Mouse (Mus musculus): ENCODE measurements around the gene Psmd1. TPM values are rescaled to one million over a fixed set of nuclear protein-coding genes. Genes with fewer than 3 reads are reported as not detected.

Gene Psmd1
- polyA plus RNA-seq, 1 experiment from 2014 or later: 181 TPM

DNA sequence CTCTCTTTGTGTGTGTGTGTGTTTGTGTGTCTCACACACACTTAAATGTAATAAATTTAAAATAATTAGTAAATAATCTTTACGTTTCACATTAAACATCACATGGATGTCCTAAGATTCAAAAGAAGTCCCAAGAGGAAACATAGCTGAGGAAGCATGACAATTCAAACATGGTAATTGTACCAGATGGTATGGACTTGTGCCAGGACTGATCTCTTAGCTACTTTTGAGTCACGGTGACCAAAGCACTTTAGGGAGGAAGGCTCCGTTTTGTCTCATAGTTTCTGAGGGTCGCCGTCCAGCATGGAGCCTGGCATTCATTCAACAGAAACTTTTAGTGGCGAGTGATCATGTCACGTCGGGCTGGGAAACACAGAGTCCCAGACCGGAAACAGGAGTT, 84.0 kb downstream of the Psmd1 start:
- no peaks in the 10 kb centered on the region for H3K4me1 ChIP-seq (replicated peaks)
- peaks cover 3% of the 10 kb centered on the region; the same call in 1 of the 2 replicates for H3K36me3 ChIP-seq
- H3K9ac ChIP-seq: no peak overlapping the region
- no peak overlapping the region for H3K4me3 ChIP-seq
- no peak overlapping the region for H3K4me2 ChIP-seq
- H3K9me3 ChIP-seq: no peaks in the 10 kb centered on the region
- no peaks in the 10 kb centered on the region for H3K27me3 ChIP-seq
- WGBS: 72% methylated on average over 9 of the region's 9 CpGs
- H3K27ac ChIP-seq (replicated peaks): no peak overlapping the region
- no peak for ATAC-seq (ENCODE audit: low FRiP score, low read depth)

DNA sequence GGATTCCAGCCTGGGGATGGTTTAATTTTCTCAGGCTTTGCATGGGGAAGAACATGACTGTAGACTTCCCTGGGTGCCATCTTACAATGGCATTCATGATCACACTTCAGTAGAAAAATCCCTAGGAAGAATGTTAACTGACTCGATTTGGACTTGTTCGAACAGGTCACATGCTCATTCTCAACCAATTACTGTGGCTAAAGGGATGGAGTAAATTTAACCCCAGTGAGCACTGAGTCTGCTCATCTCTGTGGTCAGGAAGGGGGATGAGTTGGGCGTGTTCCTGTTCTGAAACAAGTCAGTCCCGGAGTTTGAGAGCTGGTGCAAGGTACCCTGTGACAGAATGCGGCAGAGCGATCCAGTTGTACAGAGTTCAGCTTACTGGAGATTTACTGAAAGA, 86.7 kb downstream of the Psmd1 start:
- H3K9ac ChIP-seq: no peak overlapping the region
- 87% methylated on average over 6 of the region's 6 CpGs for WGBS
- no peak for ATAC-seq (ENCODE audit: low FRiP score, low read depth)
- H3K4me3 ChIP-seq: no peak overlapping the region
- H3K4me1 ChIP-seq (replicated peaks): peaks cover 17% of the 10 kb centered on the region
- H3K36me3 ChIP-seq: no peaks in the 10 kb centered on the region
- H3K9me3 ChIP-seq: no peaks in the 10 kb centered on the region
- no peak overlapping the region for H3K27ac ChIP-seq (replicated peaks)
- H3K4me2 ChIP-seq: no peak overlapping the region
- no peaks in the 10 kb centered on the region for H3K27me3 ChIP-seq

DNA sequence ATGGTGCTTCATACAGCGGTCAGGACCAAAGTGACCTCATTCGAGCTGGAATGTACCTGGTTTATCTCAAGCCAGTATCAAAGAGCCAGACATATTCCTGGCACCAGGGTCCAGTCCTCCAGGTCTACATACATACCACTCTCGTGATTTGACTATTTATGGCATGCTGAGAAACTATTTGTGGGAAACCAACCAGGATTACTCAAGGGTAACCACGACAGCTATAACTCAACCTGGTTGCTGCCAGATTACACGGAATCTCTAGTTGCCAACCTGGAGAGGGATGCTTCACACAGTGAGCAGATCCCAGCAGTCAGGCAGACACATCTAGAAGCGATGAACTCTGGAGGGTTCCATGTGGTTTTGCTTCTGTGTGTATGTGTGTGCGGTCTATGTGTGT, 87.2 kb downstream of the Psmd1 start:
- H3K4me1 ChIP-seq (replicated peaks): peaks cover 21% of the 10 kb centered on the region
- no peaks in the 10 kb centered on the region for H3K36me3 ChIP-seq
- no peaks in the 10 kb centered on the region for H3K27me3 ChIP-seq
- H3K27ac ChIP-seq (replicated peaks): no peak overlapping the region
- WGBS: 88% methylated on average over 7 of the region's 7 CpGs
- no peak overlapping the region for H3K9ac ChIP-seq
- no peaks in the 10 kb centered on the region for H3K9me3 ChIP-seq
- no peak for ATAC-seq (ENCODE audit: low FRiP score, low read depth)
- no peak overlapping the region for H3K4me2 ChIP-seq
- no peak overlapping the region for H3K4me3 ChIP-seq

DNA sequence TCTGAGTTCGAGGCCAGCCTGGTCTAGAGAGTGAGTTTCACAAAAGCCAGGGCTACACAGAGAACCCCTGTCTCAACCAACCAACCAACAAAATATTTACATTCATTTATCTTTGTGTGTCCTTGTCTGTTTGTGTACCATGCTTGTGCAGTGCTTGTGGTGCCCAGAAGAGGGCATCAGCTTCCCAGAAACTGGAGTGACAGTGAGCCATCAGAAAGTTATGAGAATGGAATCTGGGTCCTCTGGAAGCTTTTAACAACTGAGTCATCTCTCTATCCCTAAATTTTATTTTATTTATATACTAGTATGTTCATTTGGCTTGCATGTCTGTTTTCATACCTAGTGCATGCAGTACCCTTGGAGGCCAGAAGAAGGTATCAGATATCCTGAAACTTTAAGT, 88.4 kb downstream of the Psmd1 start:
- Histone ChIP-seq H3K4me3 (no peak overlapping the region), H3K27ac (replicated peaks) (no peak overlapping the region), H3K4me1 (replicated peaks) (peaks cover 21% of the 10 kb centered on the region), H3K27me3 (no peaks in the 10 kb centered on the region), H3K36me3 (0 out of 2 replicates have a peak, but pooled peaks cover 3% of the 10 kb centered on the region), H3K9ac (no peak overlapping the region), H3K4me2 (no peak overlapping the region), H3K9me3 (no peaks in the 10 kb centered on the region)
- WGBS: 85% methylated on average over 1 of the region's 1 CpGs
- no peak for ATAC-seq (ENCODE audit: low FRiP score, low read depth)

DNA sequence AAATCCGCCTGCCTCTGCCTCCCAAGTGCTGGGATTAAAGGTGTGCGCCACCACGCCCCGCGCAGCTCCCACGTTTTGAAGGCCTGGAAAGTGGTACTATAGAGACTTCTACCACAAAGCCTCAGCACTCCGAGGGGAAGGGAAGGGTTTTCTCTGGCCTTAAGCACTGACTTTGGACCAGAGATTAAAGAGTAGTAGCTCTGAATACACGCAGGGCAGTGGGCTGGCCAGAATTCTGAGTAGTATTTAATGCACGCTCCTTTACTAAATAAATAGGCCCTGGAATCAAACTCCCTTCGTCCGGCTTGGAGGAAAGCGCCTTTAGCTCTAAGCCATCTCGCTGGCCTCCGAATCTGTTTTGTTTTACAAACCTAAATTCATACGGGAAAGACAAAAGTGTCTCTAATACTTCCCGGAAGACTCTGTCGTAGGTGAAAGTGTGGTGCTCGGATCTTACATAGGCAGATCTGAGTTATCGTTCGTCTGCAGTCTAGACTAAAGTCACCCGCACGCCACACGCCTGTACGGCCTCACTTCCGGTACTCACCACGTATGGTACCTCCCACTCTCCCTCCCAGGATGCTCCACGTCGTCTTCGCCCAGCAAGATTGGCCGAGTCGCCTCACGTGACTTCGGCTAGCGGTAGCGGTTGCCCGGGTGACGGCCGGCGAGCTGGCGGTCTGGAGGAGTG, 90.1 kb downstream of the Psmd1 start, which contains the start of gene Armc9:
Gene Armc9, plus strand, starts transcription at position 648 of the 691 bp plus-strand sequence.
- peak within 1 kb of the TSS; percentile 94 for H3K4me3 ChIP-seq
- H3K9me3 ChIP-seq: no peaks in the 10 kb centered on the region
- peak within 1 kb of the TSS; percentile 75 for H3K4me2 ChIP-seq
- ATAC-seq (ENCODE audit: low FRiP score, low read depth): peak; percentile 100
- peaks cover 9% of the 10 kb centered on the region; the same call in 1 of the 2 replicates for H3K36me3 ChIP-seq
- peaks cover 21% of the 10 kb centered on the region for H3K4me1 ChIP-seq (replicated peaks)
- peak within 1 kb of the TSS; percentile 82 for H3K9ac ChIP-seq
- H3K27ac ChIP-seq (replicated peaks): peak within 1 kb of the TSS; percentile 77
- 3% methylated on average over 40 of the region's 40 CpGs for WGBS
- H3K27me3 ChIP-seq: no peaks in the 10 kb centered on the region

DNA sequence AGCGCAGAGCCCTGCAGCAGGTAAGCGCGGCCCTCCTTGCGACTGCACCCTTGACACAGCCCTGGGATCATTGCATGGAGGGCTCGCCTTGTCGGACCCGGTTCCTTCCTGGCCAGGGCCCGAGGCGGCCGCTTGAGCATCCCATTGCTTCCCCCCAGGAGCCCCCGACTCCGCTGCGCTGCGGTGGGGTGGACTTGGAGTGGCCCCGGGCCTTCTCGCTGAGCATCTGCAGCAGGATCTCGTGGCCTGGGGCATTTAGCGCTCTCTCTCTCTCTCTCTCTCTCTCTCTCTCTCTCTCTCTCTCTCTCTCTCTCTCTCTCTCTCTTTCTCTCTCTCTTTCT, 90.6 kb downstream of the Psmd1 start:
- H3K4me1 ChIP-seq (replicated peaks): peaks cover 21% of the 10 kb centered on the region
- H3K9ac ChIP-seq: peak overlapping the region; percentile 82
- WGBS: 0% methylated on average over 18 of the region's 18 CpGs
- H3K27me3 ChIP-seq: no peaks in the 10 kb centered on the region
- peak overlapping the region; percentile 75 for H3K4me2 ChIP-seq
- H3K4me3 ChIP-seq: peak overlapping the region; percentile 94
- peak overlapping the region; percentile 77 for H3K27ac ChIP-seq (replicated peaks)
- H3K36me3 ChIP-seq: peaks cover 13% of the 10 kb centered on the region; the same call in 1 of the 2 replicates
- ATAC-seq (ENCODE audit: low FRiP score, low read depth): no peak
- no peaks in the 10 kb centered on the region for H3K9me3 ChIP-seq

DNA sequence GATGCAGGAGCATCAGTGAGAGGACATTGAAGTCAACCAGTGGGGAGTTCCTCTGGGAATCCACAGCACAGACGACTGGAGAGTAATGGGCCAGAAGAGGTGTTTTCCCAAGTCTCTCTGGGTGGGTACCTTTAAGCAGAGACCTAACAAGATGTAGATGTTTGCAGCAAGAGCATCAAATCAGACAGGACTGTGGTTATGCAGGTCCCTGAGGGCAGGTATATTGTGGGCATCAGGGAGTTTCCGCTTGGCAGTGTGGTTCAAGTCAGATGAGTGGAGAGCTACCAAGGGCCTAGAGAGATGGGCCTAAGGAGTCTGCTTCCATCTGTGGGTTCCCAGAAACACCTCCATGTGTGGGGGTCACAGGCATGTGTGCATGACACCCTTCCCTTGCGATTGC, 91.9 kb downstream of the Psmd1 start:
- Histone ChIP-seq H3K4me3 (no peak overlapping the region), H3K9ac (no peak overlapping the region; the same call in 1 of the 2 replicates), H3K36me3 (peaks cover 23% of the 10 kb centered on the region), H3K4me1 (replicated peaks) (peaks cover 21% of the 10 kb centered on the region), H3K9me3 (no peaks in the 10 kb centered on the region), H3K27me3 (no peaks in the 10 kb centered on the region), H3K27ac (replicated peaks) (no peak overlapping the region), H3K4me2 (no peak overlapping the region)
- 85% methylated on average over 3 of the region's 3 CpGs for WGBS
- ATAC-seq (ENCODE audit: low FRiP score, low read depth): no peak

DNA sequence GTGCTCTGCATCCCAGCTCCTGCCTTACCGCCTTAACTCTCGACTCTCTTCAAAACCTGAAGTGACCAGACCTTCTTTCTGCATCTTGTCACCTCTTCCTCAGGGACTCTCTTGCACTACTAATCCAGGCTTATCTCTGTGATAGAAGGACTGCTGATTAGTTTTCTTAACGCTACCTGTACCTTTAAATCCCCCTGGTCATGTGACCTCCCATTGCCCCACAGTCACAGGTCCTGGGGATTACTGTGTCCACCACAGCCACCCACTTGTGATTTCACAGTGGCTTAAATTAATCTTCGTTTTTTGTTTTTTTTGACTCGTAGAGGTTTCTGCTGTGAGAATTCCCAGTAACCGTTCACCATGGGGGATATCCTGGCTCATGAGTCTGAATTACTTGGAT, 92.4 kb downstream of the Psmd1 start:
- no peak overlapping the region for H3K9ac ChIP-seq
- no peak for ATAC-seq (ENCODE audit: low FRiP score, low read depth)
- 93% methylated on average over 6 of the region's 6 CpGs for WGBS
- no peak overlapping the region for H3K4me3 ChIP-seq
- H3K27ac ChIP-seq (replicated peaks): no peak overlapping the region
- no peaks in the 10 kb centered on the region for H3K9me3 ChIP-seq
- H3K36me3 ChIP-seq: peaks cover 28% of the 10 kb centered on the region
- H3K4me2 ChIP-seq: no peak overlapping the region
- H3K27me3 ChIP-seq: no peaks in the 10 kb centered on the region
- peaks cover 21% of the 10 kb centered on the region for H3K4me1 ChIP-seq (replicated peaks)

DNA sequence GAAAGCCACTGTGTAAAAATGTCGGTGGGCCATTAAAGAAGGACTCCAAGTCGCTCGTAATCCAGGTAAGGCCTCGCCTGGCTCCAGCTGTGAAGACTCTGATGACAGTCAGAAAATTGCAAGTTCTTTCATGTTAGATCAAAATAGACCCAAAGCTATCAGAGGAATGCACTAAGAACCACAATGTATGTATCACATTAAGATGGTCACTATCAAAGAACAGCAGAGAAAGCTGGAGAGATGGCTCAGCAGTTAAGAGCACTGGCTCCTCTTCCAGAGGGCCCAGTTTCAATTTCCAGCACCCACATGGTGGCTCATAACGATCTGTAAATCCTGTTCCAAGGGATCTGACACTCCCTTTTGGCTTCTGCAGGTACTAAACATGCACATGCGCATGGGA, 95.9 kb downstream of the Psmd1 start:
- no peaks in the 10 kb centered on the region for H3K27me3 ChIP-seq
- no peak overlapping the region for H3K4me3 ChIP-seq
- H3K9me3 ChIP-seq: no peaks in the 10 kb centered on the region
- no peak overlapping the region for H3K9ac ChIP-seq
- H3K27ac ChIP-seq (replicated peaks): no peak overlapping the region
- H3K4me1 ChIP-seq (replicated peaks): peaks cover 13% of the 10 kb centered on the region
- WGBS: 95% methylated on average over 6 of the region's 6 CpGs
- H3K36me3 ChIP-seq: peaks cover 52% of the 10 kb centered on the region
- ATAC-seq (ENCODE audit: low FRiP score, low read depth): no peak
- H3K4me2 ChIP-seq: no peak overlapping the region

DNA sequence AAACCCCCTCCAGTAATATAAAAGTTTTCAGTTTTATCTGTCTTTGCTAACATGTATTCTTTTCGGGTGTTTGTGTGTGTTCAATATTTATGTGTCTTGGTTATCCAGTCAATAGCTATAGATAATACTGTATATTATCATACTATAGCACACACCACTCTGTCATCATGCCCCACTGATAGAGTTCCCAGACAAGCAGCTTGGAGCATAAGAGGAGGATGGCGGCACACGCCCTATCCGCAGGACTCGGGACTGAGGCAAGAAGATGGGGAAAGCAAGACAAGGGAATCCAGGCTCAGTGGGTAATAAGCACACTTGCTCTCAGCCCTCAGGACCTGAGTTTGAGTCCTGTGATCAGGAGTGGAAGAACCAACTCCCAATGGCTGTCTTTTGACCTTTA, 96.3 kb downstream of the Psmd1 start:
- no peaks in the 10 kb centered on the region for H3K27me3 ChIP-seq
- H3K4me3 ChIP-seq: no peak overlapping the region
- H3K9me3 ChIP-seq: no peaks in the 10 kb centered on the region
- WGBS: 98% methylated on average over 5 of the region's 5 CpGs
- peaks cover 9% of the 10 kb centered on the region for H3K4me1 ChIP-seq (replicated peaks)
- no peak overlapping the region for H3K4me2 ChIP-seq
- no peak; the same call in 1 of the 2 replicates for ATAC-seq (ENCODE audit: low FRiP score, low read depth)
- no peak overlapping the region for H3K27ac ChIP-seq (replicated peaks)
- no peak overlapping the region for H3K9ac ChIP-seq
- H3K36me3 ChIP-seq: peaks cover 56% of the 10 kb centered on the region

DNA sequence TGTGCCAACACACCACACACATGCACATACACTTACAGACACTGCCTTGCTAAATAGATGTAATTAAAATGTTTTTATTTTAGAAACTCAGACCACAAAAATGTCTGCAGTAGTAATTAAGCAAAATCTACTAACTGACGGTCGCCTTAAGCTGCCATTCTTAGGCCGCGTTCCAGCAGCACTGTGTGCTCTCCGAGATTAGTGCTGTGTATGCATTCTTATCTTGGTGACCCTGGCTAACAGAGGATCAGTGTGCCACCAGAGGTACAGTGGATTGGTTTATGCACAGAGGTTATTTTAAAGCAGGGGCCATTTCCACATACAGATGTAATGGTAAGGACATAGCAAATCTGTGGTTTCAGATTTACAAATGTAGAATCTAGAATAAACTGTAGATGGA, 96.9 kb downstream of the Psmd1 start:
- H3K4me3 ChIP-seq: no peak overlapping the region
- no peak overlapping the region for H3K4me2 ChIP-seq
- H3K9ac ChIP-seq: no peak overlapping the region
- H3K9me3 ChIP-seq: no peaks in the 10 kb centered on the region
- 97% methylated on average over 5 of the region's 5 CpGs for WGBS
- no peak overlapping the region for H3K27ac ChIP-seq (replicated peaks)
- H3K36me3 ChIP-seq: peaks cover 61% of the 10 kb centered on the region
- ATAC-seq (ENCODE audit: low FRiP score, low read depth): no peak
- H3K4me1 ChIP-seq (replicated peaks): peaks cover 3% of the 10 kb centered on the region
- no peaks in the 10 kb centered on the region for H3K27me3 ChIP-seq

DNA sequence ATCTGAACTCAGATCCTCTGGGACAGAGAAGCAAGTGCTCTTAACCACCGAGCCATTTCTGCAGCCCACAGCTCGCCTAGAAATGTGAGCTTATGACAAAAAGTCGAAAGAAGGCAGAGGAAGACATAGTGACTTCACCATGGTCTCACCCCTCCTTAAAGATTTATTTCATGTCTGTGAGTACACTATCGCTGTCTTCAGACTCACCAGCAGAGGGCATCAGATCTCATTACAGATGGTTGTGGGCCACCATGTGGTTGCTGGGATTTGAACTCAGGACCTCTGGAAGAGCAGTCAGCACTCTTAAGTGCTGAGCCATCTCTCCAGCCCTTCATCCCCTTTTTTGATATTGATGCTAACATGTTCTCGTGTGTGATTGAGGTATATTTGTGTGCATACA, 110.4 kb downstream of the Psmd1 start:
- H3K4me1 ChIP-seq (replicated peaks): no peaks in the 10 kb centered on the region
- ATAC-seq (ENCODE audit: low FRiP score, low read depth): no peak
- H3K4me3 ChIP-seq: no peak overlapping the region
- no peak overlapping the region for H3K9ac ChIP-seq
- H3K4me2 ChIP-seq: no peak overlapping the region
- peaks cover 44% of the 10 kb centered on the region for H3K36me3 ChIP-seq
- no peaks in the 10 kb centered on the region for H3K9me3 ChIP-seq
- H3K27me3 ChIP-seq: no peaks in the 10 kb centered on the region
- 92% methylated on average over 5 of the region's 5 CpGs for WGBS
- no peak overlapping the region for H3K27ac ChIP-seq (replicated peaks)

DNA sequence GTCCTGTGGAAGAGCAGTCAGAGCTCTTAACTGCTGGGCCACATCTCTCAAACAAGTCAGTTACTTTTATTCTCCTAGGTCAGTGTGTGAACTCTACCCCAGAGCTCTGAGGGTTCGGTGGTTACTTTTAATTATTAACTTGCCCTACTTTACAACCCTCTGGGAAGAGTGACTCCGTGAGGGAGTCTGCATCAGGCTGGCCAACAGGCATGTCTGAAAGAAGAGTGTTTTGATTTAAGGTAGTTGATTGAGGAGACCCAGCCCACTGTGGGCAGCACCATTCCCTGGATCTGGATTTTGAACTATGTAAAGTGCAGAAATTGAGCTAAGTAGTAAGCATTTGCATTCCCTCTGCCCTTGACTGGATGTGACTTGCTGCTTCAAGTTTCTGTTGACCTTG, 111.9 kb downstream of the Psmd1 start:
- H3K4me2 ChIP-seq: no peak overlapping the region
- peaks cover 37% of the 10 kb centered on the region for H3K36me3 ChIP-seq
- no peak for ATAC-seq (ENCODE audit: low FRiP score, low read depth)
- no peaks in the 10 kb centered on the region for H3K27me3 ChIP-seq
- 60% methylated on average over 2 of the region's 2 CpGs for WGBS
- H3K4me3 ChIP-seq: no peak overlapping the region
- H3K9me3 ChIP-seq: no peaks in the 10 kb centered on the region
- no peak overlapping the region for H3K27ac ChIP-seq (replicated peaks)
- no peak overlapping the region for H3K9ac ChIP-seq
- H3K4me1 ChIP-seq (replicated peaks): no peaks in the 10 kb centered on the region
